Mouse (Mus musculus) heart, embryonic 14.5 days (tissue): ENCODE results near the gene Rad51b. TPM values are rescaled to one million over a fixed set of nuclear protein-coding genes. Genes with fewer than 3 reads are reported as not detected.

Source experiments
- ATAC-seq: fragments of 200-750 bp; cut with Nextera tagmentation; 2 replicates; pipeline ENCODE4 v1.8.0; 2017; ENCODE audit warnings: low read depth, moderate TSS enrichment; ENCODE audit not compliant: insufficient number of reproducible peaks, insufficient read depth, low FRiP score
- H3K27ac ChIP-seq, 2 experiments: fragments of 200-500 bp in 1 of 2; fragments of 300-500 bp in 1 of 2; sonication (generic) in 1 of 2; replicated peaks in 1 of 2; 2 replicates each; pipeline ENCODE4 v1.5.1; 2012 to 2014; ENCODE audit warnings: low read depth in 2 of 2, low read length in 2 of 2, control low read depth in 1 of 2, mild to moderate bottlenecking in 1 of 2, mixed read lengths in 1 of 2; ENCODE audit not compliant: control insufficient read depth in 1 of 2, insufficient read depth in 1 of 2
- H3K27me3 ChIP-seq: fragments of 300-500 bp; sonication (generic); 2 replicates; pipeline ENCODE4 v1.6.1; 2014; ENCODE audit warnings: mild to moderate bottlenecking, low read length, control low read depth; ENCODE audit not compliant: control insufficient read depth, insufficient read depth
- H3K36me3 ChIP-seq: fragments of 300-500 bp; sonication (generic); 2 replicates; pipeline ENCODE4 v1.6.1; 2014; ENCODE audit warnings: mild to moderate bottlenecking, control low read depth, low read length, mixed read lengths; ENCODE audit not compliant: control insufficient read depth, insufficient read depth
- H3K4me1 ChIP-seq, 2 experiments: fragments of 200-500 bp in 1 of 2; fragments of 300-500 bp in 1 of 2; sonication (generic) in 1 of 2; 2 replicates each; pipeline ENCODE4 v1.6.1; 2012 to 2014; ENCODE audit warnings: low read length in 2 of 2, control low read depth in 1 of 2, mixed read lengths in 1 of 2; ENCODE audit not compliant: control insufficient read depth in 2 of 2, insufficient read depth in 2 of 2
- H3K4me2 ChIP-seq: fragments of 300-500 bp; sonication (generic); 2 replicates; pipeline ENCODE4 v1.6.1; 2014; ENCODE audit warnings: mild to moderate bottlenecking, low read length
- H3K4me3 ChIP-seq, 2 experiments: fragments of 200-500 bp in 1 of 2; fragments of 300-500 bp in 1 of 2; sonication (generic) in 1 of 2; 2 replicates each; pipeline ENCODE4 v1.5.1; 2012 to 2014; ENCODE audit warnings: low read length in 2 of 2, mild to moderate bottlenecking in 2 of 2, control low read depth in 1 of 2, low read depth in 1 of 2, moderate library complexity in 1 of 2; ENCODE audit not compliant: control insufficient read depth in 1 of 2, insufficient read depth in 1 of 2
- H3K9ac ChIP-seq: fragments of 300-500 bp; sonication (generic); 2 replicates; pipeline ENCODE4 v1.6.1; 2014; ENCODE audit warnings: mild to moderate bottlenecking, low read length
- H3K9me3 ChIP-seq: fragments of 300-500 bp; sonication (generic); 2 replicates; pipeline ENCODE4 v1.6.1; 2016; ENCODE audit warnings: low read length, control low read depth; ENCODE audit not compliant: control insufficient read depth
- WGBS: fragments of 180-500 bp; shearing (Covaris S2); extraction: QIAGEN DNeasy Blood & Tissue Kit; methylation state at CpG from one replicate; pipeline ENCODE4 v1.1.7; 2014; 5-methylcytosine and 5-hydroxymethylcytosine counted together
- polyA plus RNA-seq: library from polyadenylated mRNA; unstranded; fragments of >200 nt; fragmentation: Nextera tagmentation; extraction: Ambion mirVana; gene quantifications from 2 replicates; pipeline ENCODE4 v1.2.1, GENCODE M21; 2014

Rad51b gene
- polyA plus RNA-seq, result 4.2 and 4.4 TPM in 2 replicates

DNA sequence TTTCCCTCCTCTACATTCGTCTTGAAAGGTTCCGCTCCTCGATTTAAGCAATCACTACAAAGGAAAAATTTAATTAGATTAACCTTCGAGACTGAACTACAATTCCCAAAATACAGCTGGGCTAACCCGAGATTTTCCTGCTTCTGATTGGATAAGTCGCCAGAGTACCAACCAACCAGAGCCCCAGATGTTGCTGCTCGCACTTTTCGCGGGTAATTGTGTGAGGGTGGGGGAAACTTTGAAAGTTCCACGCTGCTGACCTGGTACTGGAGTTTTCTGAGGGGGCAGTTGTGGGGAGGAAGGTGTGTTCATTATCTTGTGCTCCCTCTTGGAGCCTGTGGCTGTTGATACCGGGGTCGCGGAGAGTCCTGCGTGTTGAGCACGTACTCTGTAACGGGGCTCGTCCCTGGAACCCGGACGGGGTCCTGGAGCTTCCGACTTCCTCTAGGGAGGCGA is at the start of gene Rad51b:
TSS of gene Rad51b (plus strand) at position 162 of the 456 bp plus-strand sequence.
- Histone ChIP-seq H3K27ac (peak within 1 kb of the TSS; percentile 56 to 84), H3K36me3 (0 out of 2 replicates have a peak, but pooled peaks cover 16% of the 10 kb centered on the region), H3K4me2 (peak within 1 kb of the TSS; percentile 92), H3K27me3 (no peaks in the 10 kb centered on the region), H3K4me3 (peak within 1 kb of the TSS; percentile 57 to 97), H3K9me3 (no peaks in the 10 kb centered on the region), H3K4me1 (peaks cover 0 to 19% of the 10 kb centered on the region in 2 experiments; a peak in 2 of 4 replicates), H3K9ac (peak within 1 kb of the TSS; percentile 71)
- WGBS, result under 1% methylated on average over 21 of the region's 21 CpGs
- ATAC-seq, result peak; percentile 72

DNA sequence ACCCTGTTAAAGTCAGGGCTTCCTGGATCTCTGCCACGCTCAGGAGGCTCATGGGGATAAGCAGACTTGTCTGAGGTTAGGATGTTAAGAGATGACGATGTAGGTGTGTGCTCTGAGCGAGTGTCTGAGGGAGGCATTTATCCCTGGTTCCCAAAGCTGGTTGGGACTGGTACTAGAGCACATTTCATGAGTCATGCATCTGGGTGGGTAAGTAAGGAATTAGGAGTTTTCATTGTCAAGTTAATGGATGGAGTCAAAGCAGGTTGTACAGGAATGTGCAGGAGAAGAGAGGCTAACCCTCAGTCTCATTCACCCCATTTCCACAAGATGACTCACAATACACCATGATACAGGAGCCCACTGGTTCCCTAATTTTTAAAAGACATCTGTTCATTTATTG is 49.0 kb upstream of the Rad51b start:
- no peak for ATAC-seq
- Histone ChIP-seq H3K9me3 (no peaks in the 10 kb centered on the region), H3K4me3 (no peak overlapping the region), H3K4me2 (no peak overlapping the region), H3K27ac (no peak overlapping the region), H3K9ac (no peak overlapping the region), H3K27me3 (no peaks in the 10 kb centered on the region), H3K36me3 (peaks cover 93% of the 10 kb centered on the region), H3K4me1 (no peaks in the 10 kb centered on the region)
- WGBS, result 73% methylated on average over 3 of the region's 3 CpGs

DNA sequence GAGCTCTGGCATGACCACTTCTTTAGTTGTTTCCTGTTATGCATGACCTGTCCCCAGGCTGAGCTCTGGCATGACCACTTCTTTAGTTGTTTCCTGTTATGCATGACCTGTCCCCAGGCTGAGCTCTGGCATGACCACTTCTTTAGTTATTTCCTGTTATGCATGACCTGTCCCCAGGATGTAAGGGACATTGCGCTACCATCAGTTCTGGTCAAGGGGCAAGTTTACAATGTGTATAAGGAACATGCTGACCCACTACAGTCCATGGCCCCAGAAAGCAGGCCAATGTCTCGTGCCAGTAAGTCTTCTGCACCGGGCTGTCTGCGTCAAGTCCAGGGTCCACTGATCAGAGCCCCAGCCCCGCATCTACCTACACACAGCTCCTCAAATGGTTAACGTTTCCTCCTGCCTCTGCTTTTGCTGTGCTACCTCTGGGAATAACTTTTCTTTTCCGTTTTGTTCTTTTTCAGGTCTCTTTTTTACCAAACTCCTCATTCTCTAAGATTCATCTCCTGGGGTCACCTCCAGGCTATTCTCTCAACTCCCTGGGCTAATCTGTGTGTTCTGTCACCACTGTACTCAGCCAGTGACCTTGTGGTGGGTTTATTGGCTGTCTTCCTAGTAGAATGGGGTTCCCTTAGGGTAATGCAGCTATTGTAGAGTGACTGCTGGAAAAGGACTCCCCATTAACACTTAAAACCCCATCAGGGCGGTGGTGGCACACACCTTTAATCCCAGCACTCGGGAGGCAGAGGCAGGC is 43.6 kb upstream of the Rad51b start:
- 86% methylated on average over 9 of the region's 9 CpGs for WGBS
- Histone ChIP-seq H3K36me3 (peaks cover 89% of the 10 kb centered on the region), H3K4me1 (no peaks in the 10 kb centered on the region), H3K4me2 (no peak overlapping the region), H3K27me3 (no peaks in the 10 kb centered on the region), H3K27ac (no peak overlapping the region), H3K4me3 (no peak overlapping the region), H3K9me3 (no peaks in the 10 kb centered on the region), H3K9ac (no peak overlapping the region)
- ATAC-seq, result no peak

DNA sequence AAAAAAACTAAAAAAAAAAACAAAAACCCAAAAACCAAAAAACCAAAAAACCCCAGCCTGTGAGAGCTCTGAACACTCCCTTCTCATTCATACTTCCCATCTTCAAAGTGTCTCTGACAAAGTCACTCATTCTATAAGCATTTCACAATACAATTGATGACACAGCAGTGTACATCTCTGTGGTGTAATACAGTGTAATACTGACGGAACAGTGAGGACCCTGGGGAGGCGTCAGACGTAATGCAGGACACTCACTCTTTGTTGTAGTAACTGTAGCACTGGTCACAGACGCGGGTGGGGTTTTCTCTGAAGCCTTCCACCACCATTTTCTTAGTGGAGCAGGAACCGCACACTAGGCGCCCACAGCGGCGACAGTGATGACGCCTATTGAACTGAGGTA is 42.1 kb upstream of the Rad51b start:
- Histone ChIP-seq H3K27me3 (no peaks in the 10 kb centered on the region), H3K4me1 (no peaks in the 10 kb centered on the region), H3K9me3 (no peaks in the 10 kb centered on the region), H3K27ac (no peak overlapping the region), H3K9ac (no peak overlapping the region), H3K4me3 (no peak overlapping the region), H3K36me3 (peaks cover 84% of the 10 kb centered on the region), H3K4me2 (no peak overlapping the region)
- WGBS, result 94% methylated on average over 10 of the region's 10 CpGs
- ATAC-seq, result no peak

DNA sequence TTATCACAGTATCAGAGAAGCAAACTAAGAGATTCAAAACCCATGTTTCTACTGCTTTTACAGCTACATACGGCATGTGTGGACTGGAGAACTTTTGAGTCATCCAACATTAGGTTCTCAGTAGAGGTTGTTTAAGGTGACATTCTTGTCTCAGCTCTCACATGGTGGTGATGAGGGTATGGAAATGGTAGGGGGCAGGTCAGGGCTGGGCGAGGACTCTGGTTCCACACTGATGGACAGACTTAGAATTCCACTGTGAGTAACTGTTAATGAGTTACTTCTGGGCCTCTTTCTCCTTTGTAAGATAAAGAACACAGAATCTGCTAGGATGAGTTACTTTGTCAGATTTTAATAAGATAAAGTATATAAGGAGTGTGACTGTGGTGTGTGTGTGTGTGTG is 36.9 kb upstream of the Rad51b start:
- no peak for ATAC-seq
- Histone ChIP-seq H3K4me3 (no peak overlapping the region), H3K9me3 (no peaks in the 10 kb centered on the region), H3K27ac (no peak overlapping the region), H3K9ac (no peak overlapping the region), H3K27me3 (no peaks in the 10 kb centered on the region), H3K4me1 (no peaks in the 10 kb centered on the region), H3K4me2 (no peak overlapping the region), H3K36me3 (peaks cover 88% of the 10 kb centered on the region)
- WGBS, result 90% methylated on average over 2 of the region's 2 CpGs

DNA sequence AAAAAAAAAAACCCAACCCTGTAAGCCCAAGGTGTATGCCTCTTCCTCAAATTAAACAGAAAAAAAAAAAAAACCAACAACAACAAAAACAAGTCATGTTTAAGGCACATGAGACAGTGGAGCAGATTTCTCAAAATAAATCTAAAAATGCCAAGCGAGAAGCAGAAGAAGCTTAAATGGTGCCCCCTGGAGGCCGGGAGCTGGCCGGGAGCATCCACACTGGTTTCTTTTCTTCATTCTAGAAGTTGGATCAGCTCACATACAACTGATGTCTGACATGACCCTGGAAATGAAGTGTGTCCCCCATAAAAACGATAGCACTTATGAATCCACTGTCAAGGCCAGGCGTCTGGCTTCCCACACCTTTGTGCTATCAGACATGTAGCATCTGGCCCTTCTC is 36.0 kb upstream of the Rad51b start:
- Histone ChIP-seq H3K9me3 (no peaks in the 10 kb centered on the region), H3K4me3 (no peak overlapping the region), H3K4me2 (no peak overlapping the region), H3K9ac (no peak overlapping the region), H3K27me3 (no peaks in the 10 kb centered on the region), H3K27ac (no peak overlapping the region), H3K36me3 (peaks cover 90% of the 10 kb centered on the region), H3K4me1 (no peaks in the 10 kb centered on the region)
- ATAC-seq, result no peak
- WGBS, result 50% methylated on average over 5 of the region's 5 CpGs

DNA sequence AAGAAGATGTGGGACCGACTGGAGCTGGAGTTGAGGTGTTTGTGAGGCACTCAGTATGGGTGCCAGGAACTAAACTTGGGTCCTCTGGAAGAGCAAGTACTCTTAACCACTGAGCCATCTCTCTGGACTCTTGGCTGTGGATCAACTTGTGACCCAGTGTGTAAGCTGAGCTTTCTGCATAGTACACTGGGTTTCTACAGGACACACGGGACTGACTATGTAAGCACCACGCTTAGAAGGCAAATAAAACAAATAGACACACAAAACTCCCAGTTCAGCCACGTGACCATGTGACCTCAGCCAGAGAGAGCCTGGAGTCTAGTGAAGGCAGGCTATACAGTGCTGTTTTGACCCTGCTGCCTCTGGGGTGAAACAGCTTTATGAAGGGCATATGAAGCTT is 24.5 kb upstream of the Rad51b start:
- ATAC-seq, result no peak
- Histone ChIP-seq H3K4me3 (no peak overlapping the region), H3K9me3 (no peaks in the 10 kb centered on the region), H3K9ac (no peak overlapping the region), H3K27ac (no peak overlapping the region), H3K4me1 (no peaks in the 10 kb centered on the region), H3K27me3 (no peaks in the 10 kb centered on the region), H3K4me2 (no peak overlapping the region), H3K36me3 (peaks cover 97% of the 10 kb centered on the region)
- 88% methylated on average over 4 of the region's 4 CpGs for WGBS
